Mouse (Mus musculus) thymus, postnatal 36 days (tissue): ENCODE results near the gene E030018B13Rik.

ENCODE experiments used
- DNase-seq, 2 experiments: peaks; one replicate each; pipeline ENCODE4 v3.0.0; 2022; ENCODE audit warnings: mixed read lengths in 2 of 2

The E030018B13Rik gene

DNA sequence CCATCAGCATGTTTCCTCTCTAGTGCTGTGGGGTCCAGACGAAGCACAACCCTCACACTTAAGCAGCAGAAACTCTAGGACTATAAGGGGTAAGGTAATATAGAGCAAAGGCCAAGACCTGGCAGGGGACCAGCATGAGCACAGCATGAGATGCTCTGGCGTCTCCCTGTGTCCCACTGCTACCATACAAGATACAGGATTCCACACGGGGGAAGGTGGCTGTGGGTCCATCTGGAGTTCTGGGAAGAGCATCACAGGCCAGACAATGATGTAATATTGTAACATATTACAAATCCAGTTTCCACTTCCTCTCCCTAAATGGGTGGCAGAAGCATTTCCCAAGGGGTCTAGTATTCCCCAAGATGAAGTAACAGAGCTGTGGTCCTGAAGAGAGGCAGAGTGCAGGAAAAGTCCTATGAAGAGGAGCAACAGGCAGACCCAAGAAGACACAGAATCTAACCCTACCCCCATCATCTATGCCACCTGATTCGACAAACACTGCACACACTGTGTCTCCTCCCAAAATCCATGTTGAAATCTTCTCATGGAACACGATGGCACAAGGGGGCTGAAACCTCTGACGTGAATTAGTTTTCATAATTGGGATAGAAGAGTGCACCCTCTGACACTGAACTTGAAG lies at the start of gene E030018B13Rik:
Gene E030018B13Rik, plus strand, starts transcription at position 590 of the 640 bp plus-strand sequence.
- DNase-seq = no peak

- DNase-seq = no peak
These were observed 48.2 kb upstream of the E030018B13Rik start for GRCm38 (mm10) chr7:63868356-63868918.

GRCm38 (mm10) chr7:63871698-63872097 lies 45.0 kb upstream of the E030018B13Rik start:
- DNase-seq = no peak

- no peak for DNase-seq
These were observed 42.8 kb upstream of the E030018B13Rik start for GRCm38 (mm10) chr7:63873880-63874279.

GRCm38 (mm10) chr7:63875686-63876085 lies 41.0 kb upstream of the E030018B13Rik start:
- no peak for DNase-seq

- no peak for DNase-seq
These were observed 40.0 kb upstream of the E030018B13Rik start for GRCm38 (mm10) chr7:63876640-63877039.

GRCm38 (mm10) chr7:63877610-63878009 lies 39.0 kb upstream of the E030018B13Rik start:
- DNase-seq = no peak

DNA sequence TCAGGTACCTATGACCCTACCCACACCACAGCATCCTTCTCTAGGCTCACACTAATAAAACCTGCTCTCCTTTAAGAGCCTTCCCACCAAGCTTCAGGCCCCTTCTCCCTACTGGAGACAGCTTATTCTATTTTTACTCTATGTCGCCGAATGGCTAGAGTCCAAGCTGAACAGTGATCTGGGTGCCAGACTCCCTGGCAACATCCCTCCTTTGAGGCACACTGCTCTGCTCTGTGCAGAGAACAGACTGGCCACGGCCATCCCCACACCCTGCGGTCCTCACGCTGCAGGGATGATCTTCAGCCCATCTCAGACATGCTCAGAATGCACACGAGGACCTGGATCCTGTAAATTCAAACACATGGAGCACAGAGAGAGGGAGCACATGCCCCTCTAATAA lies 37.1 kb upstream of the E030018B13Rik start:
- no peak for DNase-seq

DNA sequence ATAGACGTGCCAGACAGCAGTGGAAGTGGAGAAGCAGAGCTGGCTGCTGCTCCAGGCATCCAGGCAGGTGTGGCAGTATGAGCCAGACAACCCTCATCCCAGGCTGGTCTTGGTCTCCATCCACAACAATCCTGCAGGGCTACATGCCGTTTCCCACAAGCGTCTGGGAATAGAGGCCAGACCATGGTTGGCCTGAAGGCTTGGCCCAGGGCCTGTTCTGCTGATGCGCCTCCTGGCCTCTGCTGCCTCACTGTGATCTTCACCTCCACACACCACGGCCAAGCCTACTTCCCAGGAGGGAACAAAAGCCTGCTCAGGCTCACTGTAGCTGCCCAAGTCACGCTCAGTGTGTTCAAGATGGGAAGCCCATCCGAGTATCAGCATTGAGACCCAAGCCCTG lies 33.9 kb upstream of the E030018B13Rik start:
- DNase-seq = no peak

DNA sequence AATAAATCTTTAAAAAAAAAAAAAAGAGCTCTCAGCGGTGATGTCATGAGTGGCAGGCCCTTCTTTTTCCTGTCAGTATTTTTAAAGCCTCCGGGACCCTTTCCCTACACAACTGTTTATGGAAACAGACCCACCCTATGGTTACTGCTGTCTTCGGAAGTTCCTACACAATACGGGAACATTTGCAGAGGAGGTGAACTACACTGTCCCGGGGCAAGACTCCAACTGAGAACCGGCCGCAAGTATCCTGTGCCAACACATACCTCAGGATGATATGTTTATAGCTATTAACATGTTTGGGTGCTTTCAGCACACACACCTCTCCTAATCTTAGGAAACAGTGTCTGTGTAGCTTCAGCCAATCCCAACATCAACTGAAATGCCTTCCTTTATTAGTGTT lies 31.6 kb upstream of the E030018B13Rik start:
- no peak for DNase-seq

DNA sequence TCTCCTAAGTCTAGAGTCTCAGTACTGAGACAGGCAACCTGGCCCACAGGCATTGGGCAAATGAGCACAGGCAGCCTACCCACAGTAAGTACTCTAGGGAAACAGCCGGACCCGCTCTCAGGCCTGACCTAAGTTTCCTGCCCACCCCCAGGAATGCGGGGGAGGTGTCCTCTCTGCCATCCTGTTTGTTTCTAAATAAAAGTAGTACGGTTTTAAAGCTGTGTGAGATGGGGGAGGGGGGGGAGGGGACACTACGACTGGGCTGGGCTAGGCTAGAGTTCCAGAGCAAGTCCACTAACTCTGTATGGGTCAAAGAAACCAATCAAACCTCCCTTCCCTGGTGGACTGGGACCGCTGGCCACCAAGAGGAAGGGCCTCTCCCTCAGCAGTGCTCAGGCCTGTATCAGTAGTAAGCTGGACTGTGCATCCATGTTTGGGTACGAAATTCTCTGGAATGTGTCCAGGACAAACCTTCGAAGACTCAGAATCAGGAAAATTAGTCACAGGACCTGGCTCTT lies 29.6 kb upstream of the E030018B13Rik start:
- DNase-seq = no peak

DNA sequence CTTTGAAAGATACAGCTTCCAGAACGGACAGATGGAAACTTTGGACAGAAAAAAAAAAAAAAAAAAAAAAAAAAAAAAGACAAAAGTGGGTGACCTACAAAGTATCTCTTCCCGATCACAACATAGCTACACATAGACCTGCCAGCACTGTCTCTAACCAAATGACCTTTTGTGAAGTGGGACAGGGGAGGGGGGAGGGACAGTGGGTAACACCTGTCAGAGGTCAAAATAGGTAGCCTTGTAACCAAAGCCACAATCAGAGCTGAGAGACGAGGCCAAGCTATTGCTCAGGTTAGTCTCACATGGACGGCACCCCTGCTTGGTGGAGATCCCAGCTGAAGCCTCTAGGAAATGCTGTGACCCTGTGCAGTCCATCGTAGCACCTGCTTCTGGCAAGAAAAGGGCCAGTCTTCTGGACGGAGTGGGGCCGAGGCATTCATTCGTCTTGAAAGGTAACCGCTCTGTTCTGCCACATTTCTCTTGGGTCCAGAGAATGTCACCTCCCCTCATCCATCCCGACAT lies 29.0 kb upstream of the E030018B13Rik start:
- no peak for DNase-seq

GRCm38 (mm10) chr7:63888674-63889073 lies 28.0 kb upstream of the E030018B13Rik start:
- DNase-seq = no peak

DNA sequence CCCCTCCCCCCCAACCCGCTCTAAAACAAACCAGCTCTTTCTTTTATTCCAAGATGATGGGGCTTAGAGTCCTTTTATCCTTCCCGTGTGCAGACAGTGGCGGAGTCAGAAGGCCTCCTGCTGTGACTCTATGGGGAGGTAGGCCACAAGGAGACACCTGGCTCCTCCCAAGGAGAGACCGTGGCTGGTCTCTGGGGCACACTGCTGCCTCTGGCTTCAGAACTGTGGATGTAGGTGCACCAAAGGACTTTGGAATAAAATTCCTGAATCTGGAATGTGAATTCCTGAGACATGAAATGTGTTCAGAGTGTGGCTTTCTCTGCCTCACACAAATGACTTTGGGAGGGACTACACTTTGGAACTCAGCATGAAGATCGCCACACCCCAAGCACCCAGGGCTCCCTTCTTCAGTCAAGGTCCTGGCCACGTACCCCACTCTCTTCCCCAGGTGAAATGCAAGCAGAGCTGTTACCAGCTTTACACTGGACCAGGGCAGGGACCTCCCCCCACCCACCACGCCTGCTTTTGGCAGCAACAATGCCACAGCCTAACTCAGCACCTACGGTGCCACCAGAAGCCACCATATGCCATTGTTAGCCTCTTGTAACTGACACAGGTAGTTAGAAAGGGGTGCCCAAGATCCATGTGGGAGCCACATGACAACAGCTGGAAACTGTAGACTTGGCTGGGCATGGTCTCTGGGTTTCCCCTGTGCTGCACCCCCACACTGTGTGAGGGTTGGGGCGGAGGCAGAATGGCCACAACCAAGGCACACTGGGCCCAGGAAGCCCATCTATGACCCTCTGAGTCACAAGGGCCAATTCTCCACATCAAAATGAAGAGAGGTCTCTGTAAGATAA lies 27.3 kb upstream of the E030018B13Rik start:
- no peak for DNase-seq

- no peak for DNase-seq
These were observed 25.1 kb upstream of the E030018B13Rik start for GRCm38 (mm10) chr7:63891488-63892075.

GRCm38 (mm10) chr7:63893201-63893600 lies 23.5 kb upstream of the E030018B13Rik start:
- no peak for DNase-seq

DNA sequence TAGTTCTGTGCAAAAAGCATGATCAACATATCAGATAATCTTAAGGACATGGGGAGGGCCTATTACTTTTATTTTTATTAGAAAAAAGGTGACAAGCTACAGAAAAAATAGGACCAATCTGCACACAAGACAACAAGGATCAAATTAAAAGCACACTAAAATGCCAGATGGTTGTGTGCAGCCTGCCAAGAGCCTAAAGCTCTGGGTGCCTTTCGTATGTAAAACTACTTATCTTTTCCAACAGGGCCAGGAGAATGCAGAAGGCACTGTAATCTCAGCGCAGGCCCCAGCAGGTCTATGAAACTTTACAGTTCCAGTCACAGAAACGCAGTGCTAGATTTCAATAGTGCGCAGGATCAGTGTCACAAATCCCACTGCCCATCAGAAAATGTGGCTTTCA lies 22.9 kb upstream of the E030018B13Rik start:
- DNase-seq = no peak

DNA sequence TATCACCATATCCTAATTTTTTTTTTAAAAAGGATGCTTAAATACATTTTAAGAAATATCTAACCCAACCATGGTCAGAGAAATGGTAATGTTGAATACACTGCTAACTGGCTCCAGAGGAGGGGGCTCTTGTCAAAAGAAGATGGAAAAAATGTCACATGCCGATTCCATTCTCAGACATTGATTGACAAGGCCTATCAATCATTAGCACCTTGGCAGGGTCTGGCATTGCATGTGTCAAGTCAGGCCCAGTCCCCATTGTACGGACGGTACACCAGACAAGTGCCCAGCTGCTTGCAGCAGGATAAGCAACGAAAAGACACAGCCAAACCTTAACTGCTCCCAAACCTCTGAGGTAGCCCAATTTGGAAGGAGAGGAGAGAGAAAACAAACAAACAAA lies 22.0 kb upstream of the E030018B13Rik start:
- no peak for DNase-seq

DNA sequence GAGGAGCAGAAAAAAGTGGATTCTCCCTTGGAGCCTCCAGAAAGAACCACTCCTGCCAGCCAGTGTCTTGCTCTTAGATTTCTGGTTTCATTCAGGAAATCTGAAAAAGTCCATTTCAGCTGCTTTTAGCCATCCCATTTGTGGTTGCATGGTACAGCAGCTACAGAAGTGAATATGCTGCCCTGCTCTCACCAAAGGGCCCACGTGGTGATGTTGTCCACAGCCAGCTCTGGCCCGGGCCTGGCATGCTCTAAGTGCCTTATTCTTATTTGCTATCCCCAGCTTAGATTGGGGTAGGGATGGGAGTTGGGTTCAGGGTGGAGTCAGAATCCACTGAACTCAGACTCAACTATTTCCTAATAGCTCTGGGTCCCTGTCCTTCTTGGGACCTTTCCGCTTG lies 21.4 kb upstream of the E030018B13Rik start:
- no peak for DNase-seq

- DNase-seq = peak; percentile 40 to 59
These were observed 20.2 kb upstream of the E030018B13Rik start for GRCm38 (mm10) chr7:63896276-63896967.

GRCm38 (mm10) chr7:63896968-63897468 lies 19.6 kb upstream of the E030018B13Rik start:
- peak; percentile 82 to 89 for DNase-seq

- no peak for DNase-seq
These were observed 19.0 kb upstream of the E030018B13Rik start for GRCm38 (mm10) chr7:63897655-63898054.
